Mouse (Mus musculus): ENCODE measurements at regions not wholly inside any gene's neighbourhood (a gene's known extent, or its start where the extent isn't known, plus 50 kb on each side); places are given as distances from the start of the nearest gene placed in this dataset.

- no peak for TF ChIP-seq ZNF384 (IDR thresholded peaks at IDR 0.05; ENCODE audit: low read depth, low read length)
- TF ChIP-seq MAFK (IDR thresholded peaks at IDR 0.05; ENCODE audit: insufficient read depth, low read depth, low read length): no peak
- TF ChIP-seq CHD2 (IDR thresholded peaks at IDR 0.05; ENCODE audit: low read depth, low read length): no peak
These were observed 304.1 kb upstream of the Zc3h15 start for GRCm38 (mm10) chr2:83340168-83340567.
